Mouse (Mus musculus) embryonic fibroblast, embryonic 13.5 days (primary cell): Measurements from ENCODE around the gene Stard13.

Experiments
- CTCF ChIP-seq: IDR thresholded peaks from 2 replicates; pipeline ENCODE4 v1.5.1; 2011; ENCODE audit warnings: mild to moderate bottlenecking, control low read depth, low read length, moderate library complexity, borderline replicate concordance; ENCODE audit not compliant: insufficient read depth
- POLR2A ChIP-seq: IDR thresholded peaks from 2 replicates; pipeline ENCODE4 v1.6.1; 2011; ENCODE audit warnings: low read depth, mild to moderate bottlenecking, control low read depth, low read length, moderate library complexity

- TF ChIP-seq POLR2A = no peak
- no peak for TF ChIP-seq CTCF
Measured at GRCm38 (mm10) chr5:151018450-151018849, 215.2 kb downstream of the Stard13 start.
